8 mouse cellular contexts compared by ENCODE assay signal in the genomic region with DNA sequence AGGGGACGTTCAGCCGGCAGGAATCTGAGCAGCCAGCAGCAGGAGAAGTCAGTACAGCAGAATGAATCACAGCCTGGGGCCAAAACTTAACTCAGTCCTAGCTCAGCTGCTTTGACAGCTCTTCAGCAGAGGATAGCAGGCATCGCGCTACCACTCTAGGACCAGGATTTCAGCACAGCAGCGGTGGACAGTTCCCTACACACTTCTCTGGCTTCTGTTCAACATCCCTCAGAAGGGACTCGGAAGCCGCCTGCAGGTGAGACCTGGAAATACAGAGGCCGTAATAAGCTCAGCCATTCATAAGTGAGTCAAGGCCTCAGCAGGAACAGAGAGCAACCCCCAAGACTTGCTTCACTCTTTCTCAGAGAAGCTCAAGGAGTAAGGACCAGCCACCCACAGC.
DNase-seq lines count a peak whose midpoint lies in the region; ATAC-seq and TF ChIP-seq lines count a peak whose summit lies in the region.

No protein-coding gene starts in this region.

- no peaks in the 10 kb centered on the region for H3K4me1 ChIP-seq in forebrain, embryonic 11.5 days (replicated peaks; ENCODE audit: control insufficient read depth, insufficient read depth, low read length)
- 0 out of 2 replicates have a peak, but pooled peaks cover 4% of the 10 kb centered on the region for H3K4me1 ChIP-seq in forebrain, embryonic 15.5 days
- H3K4me1 ChIP-seq in forebrain, embryonic 13.5 days, result no peaks in the 10 kb centered on the region
- no peaks in the 10 kb centered on the region for H3K4me1 ChIP-seq in hindbrain, embryonic 14.5 days (replicated peaks; ENCODE audit: control insufficient read depth, insufficient read depth, low read length)
- no peaks in the 10 kb centered on the region for H3K4me1 ChIP-seq in testis, adult 2 months (ENCODE audit: control insufficient read depth, insufficient read depth, low read length)

- intact Hi-C loops in left cerebral cortex, postnatal 25 days (cut with DNase I), result no loop called here

- ATAC-seq in forebrain, embryonic 11.5 days (replicated peaks; ENCODE audit: low FRiP score), result no peak
- no peak for ATAC-seq in forebrain, embryonic 15.5 days (replicated peaks)
- peak; percentile 21; the same call in 1 of the 2 replicates for ATAC-seq in forebrain, embryonic 13.5 days
- ATAC-seq in hindbrain, embryonic 14.5 days (ENCODE audit: low FRiP score), result no peak; the same call in 1 of the 2 replicates

- no peaks in the 10 kb centered on the region for H3K27me3 ChIP-seq in forebrain, embryonic 11.5 days (ENCODE audit: control insufficient read depth, insufficient read depth, low read length)
- no peaks in the 10 kb centered on the region for H3K27me3 ChIP-seq in forebrain, embryonic 15.5 days
- H3K27me3 ChIP-seq in forebrain, embryonic 13.5 days, result no peaks in the 10 kb centered on the region
- no peaks in the 10 kb centered on the region for H3K27me3 ChIP-seq in hindbrain, embryonic 14.5 days (ENCODE audit: control insufficient read depth, insufficient read depth, low read length)
- no peaks in the 10 kb centered on the region for H3K27me3 ChIP-seq in testis, adult 2 months (ENCODE audit: control insufficient read depth, insufficient read depth, low read length)

- 8% methylated on average over 8 of the region's 8 CpGs for WGBS in forebrain, embryonic 11.5 days
- WGBS in forebrain, embryonic 15.5 days, result 6% methylated on average over 8 of the region's 8 CpGs
- WGBS in forebrain, embryonic 13.5 days, result 9% methylated on average over 8 of the region's 8 CpGs
- WGBS in hindbrain, embryonic 14.5 days, result 4% methylated on average over 8 of the region's 8 CpGs

- peak; percentile 80; the same call in 1 of the 2 replicates for TF ChIP-seq CTCF in brain, embryonic 14.5 days (IDR thresholded peaks at IDR 0.05; ENCODE audit: borderline replicate concordance, extremely low read depth, insufficient read depth, insufficient read length)
- TF ChIP-seq CTCF in testis, adult 2 months (IDR thresholded peaks at IDR 0.05; ENCODE audit: control insufficient read depth, insufficient read depth, insufficient replicate concordance, low read depth, low read length), result peak; percentile 53; the same call in 1 of the 2 replicates

- H3K9me3 ChIP-seq in forebrain, embryonic 11.5 days (ENCODE audit: control insufficient read depth, low read length), result no peaks in the 10 kb centered on the region
- H3K9me3 ChIP-seq in forebrain, embryonic 15.5 days, result no peaks in the 10 kb centered on the region
- H3K9me3 ChIP-seq in forebrain, embryonic 13.5 days (replicated peaks), result no peaks in the 10 kb centered on the region
- H3K9me3 ChIP-seq in hindbrain, embryonic 14.5 days (ENCODE audit: control insufficient read depth, low read length), result no peaks in the 10 kb centered on the region

- no peaks in the 10 kb centered on the region for H3K36me3 ChIP-seq in forebrain, embryonic 11.5 days (ENCODE audit: control insufficient read depth, insufficient read depth, low read length)
- H3K36me3 ChIP-seq in forebrain, embryonic 15.5 days, result no peaks in the 10 kb centered on the region
- no peaks in the 10 kb centered on the region for H3K36me3 ChIP-seq in forebrain, embryonic 13.5 days (ENCODE audit: poor library complexity, severe bottlenecking)
- no peaks in the 10 kb centered on the region for H3K36me3 ChIP-seq in hindbrain, embryonic 14.5 days (replicated peaks; ENCODE audit: control insufficient read depth, insufficient read depth)
- H3K36me3 ChIP-seq in testis, adult 2 months (ENCODE audit: control insufficient read depth, insufficient read depth, low read length), result no peaks in the 10 kb centered on the region

- no peak overlapping the region for H3K4me3 ChIP-seq in forebrain, embryonic 11.5 days (ENCODE audit: low read depth, low read length)
- H3K4me3 ChIP-seq in forebrain, embryonic 15.5 days, result no peak overlapping the region
- H3K4me3 ChIP-seq in forebrain, embryonic 13.5 days, result no peak overlapping the region
- H3K4me3 ChIP-seq in hindbrain, embryonic 14.5 days (replicated peaks; ENCODE audit: low read length), result no peak overlapping the region
- H3K4me3 ChIP-seq in testis, adult 2 months (ENCODE audit: control insufficient read depth, low read depth, low read length), result no peak overlapping the region

- DNase-seq in forebrain, embryonic 11.5 days (ENCODE audit: low spot score), result peak; percentile 87
- DNase-seq in brain, embryonic 14.5 days (ENCODE audit: low read depth), result peak; percentile 79
- peak; percentile 86 for DNase-seq in hindbrain, embryonic 14.5 days (ENCODE audit: low spot score)
- DNase-seq in left cerebral cortex, postnatal 25 days (ENCODE audit: low spot score in 2 of 2), result peak; percentile 26 to 72
- DNase-seq in neural tube, embryonic 10.5 days (ENCODE audit: extremely low spot score, low spot score), result peak; percentile 77

- no peak overlapping the region for H3K4me2 ChIP-seq in forebrain, embryonic 11.5 days (ENCODE audit: low read depth, low read length, severe bottlenecking)
- no peak overlapping the region for H3K4me2 ChIP-seq in forebrain, embryonic 15.5 days (replicated peaks)
- H3K4me2 ChIP-seq in forebrain, embryonic 13.5 days, result no peak overlapping the region
- H3K4me2 ChIP-seq in hindbrain, embryonic 14.5 days (replicated peaks), result no peak overlapping the region

- no peak overlapping the region for H3K9ac ChIP-seq in forebrain, embryonic 11.5 days (ENCODE audit: low read length)
- no peak overlapping the region for H3K9ac ChIP-seq in forebrain, embryonic 15.5 days (replicated peaks)
- no peak overlapping the region for H3K9ac ChIP-seq in forebrain, embryonic 13.5 days
- no peak overlapping the region for H3K9ac ChIP-seq in hindbrain, embryonic 14.5 days

- H3K27ac ChIP-seq in forebrain, embryonic 11.5 days (ENCODE audit: low read depth, low read length), result no peak overlapping the region
- H3K27ac ChIP-seq in forebrain, embryonic 15.5 days (replicated peaks), result no peak overlapping the region
- H3K27ac ChIP-seq in forebrain, embryonic 13.5 days, result no peak overlapping the region
- no peak overlapping the region for H3K27ac ChIP-seq in hindbrain, embryonic 14.5 days
- no peak overlapping the region for H3K27ac ChIP-seq in testis, adult 2 months (ENCODE audit: control insufficient read depth, insufficient read depth, low read depth, low read length)

- TF ChIP-seq POLR2A in brain, embryonic 14.5 days (IDR thresholded peaks at IDR 0.05; ENCODE audit: borderline replicate concordance, extremely low read depth, insufficient read depth, insufficient read length, poor library complexity, severe bottlenecking), result no peak
- TF ChIP-seq POLR2A in testis, adult 2 months (IDR thresholded peaks at IDR 0.05; ENCODE audit: control insufficient read depth, low read depth, low read length), result no peak
